Mouse (Mus musculus) neural tube, embryonic 10.5 days (tissue): ENCODE data around the gene 4930562C15Rik.
A peak's percentile ranks its signal among the peaks of the same experiment; 100 is the strongest.

ENCODE experiments used
- DNase-seq: peaks from one replicate; pipeline ENCODE4 v3.0.0-alpha.2; 2017; ENCODE audit warnings: low spot score; ENCODE audit errors: extremely low spot score

The 4930562C15Rik gene

DNA sequence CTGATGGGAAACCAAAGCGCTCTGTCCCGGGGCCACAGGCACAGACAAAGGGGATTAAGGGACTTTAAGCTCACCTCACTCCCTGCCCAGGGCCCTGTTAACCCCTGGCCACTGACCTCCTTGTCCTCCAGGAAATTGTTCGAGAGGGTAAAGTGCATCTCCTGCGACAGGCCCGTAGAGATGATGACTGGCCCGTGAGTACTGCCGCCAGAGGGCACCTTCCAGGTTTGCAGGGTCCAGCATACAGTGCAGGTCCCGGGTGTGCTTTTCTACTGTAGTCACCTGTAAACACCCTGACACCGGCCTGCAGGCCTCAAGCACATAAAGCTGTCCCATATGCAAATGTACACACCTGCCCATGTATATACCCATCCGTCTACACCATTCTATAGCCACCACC lies 26.2 kb downstream of the 4930562C15Rik start:
- no peak for DNase-seq

DNA sequence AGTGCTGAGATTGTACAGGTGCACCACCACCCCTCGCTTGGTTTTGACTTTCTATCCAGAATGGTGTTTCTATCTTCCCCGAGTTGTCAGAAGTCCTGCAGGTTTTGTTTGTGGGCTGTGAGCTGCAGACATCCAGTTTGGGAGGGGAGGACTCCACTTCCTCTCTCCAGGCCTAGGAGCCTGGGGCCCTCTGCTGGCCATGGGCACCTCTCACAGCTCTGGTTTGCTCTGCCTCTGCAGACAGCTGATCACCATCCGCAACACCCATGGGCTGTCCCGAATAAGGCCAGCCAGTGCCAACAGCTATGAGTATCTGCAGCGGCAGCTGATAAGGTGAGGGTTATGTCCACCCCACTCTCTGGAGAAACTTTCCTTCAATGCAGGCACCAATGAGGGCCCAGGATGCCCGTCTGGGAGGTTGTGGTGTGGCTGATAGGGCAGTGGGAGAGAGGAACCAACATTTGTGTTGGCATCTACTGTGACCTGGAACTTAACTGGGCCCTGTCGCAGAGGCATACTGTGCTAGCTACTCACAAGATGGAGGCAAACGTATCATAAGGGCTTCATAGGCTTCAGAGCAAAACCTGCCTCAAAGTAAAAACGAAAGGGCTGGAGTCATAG lies 27.8 kb downstream of the 4930562C15Rik start:
- peak; percentile 38 for DNase-seq

DNA sequence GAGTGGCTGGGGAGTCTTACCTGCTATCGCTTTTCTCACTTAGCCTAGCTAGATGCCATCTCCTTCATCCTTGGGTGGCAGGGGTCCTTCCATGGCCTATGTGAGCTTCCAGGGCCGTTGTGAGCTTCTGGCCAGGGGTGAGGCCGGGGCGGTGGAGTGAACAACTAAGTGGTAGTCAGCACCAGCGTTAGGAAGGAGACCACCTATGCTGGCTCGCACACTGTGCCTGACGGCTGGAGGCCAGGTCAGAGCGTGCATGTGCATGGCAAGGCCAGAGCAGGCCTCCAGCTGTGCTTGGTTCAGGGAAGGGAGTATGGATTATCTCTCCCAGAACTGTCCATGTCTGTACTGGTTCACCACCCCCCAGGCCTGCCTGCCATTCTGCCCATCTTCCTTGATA lies 28.5 kb downstream of the 4930562C15Rik start:
- no peak for DNase-seq

DNA sequence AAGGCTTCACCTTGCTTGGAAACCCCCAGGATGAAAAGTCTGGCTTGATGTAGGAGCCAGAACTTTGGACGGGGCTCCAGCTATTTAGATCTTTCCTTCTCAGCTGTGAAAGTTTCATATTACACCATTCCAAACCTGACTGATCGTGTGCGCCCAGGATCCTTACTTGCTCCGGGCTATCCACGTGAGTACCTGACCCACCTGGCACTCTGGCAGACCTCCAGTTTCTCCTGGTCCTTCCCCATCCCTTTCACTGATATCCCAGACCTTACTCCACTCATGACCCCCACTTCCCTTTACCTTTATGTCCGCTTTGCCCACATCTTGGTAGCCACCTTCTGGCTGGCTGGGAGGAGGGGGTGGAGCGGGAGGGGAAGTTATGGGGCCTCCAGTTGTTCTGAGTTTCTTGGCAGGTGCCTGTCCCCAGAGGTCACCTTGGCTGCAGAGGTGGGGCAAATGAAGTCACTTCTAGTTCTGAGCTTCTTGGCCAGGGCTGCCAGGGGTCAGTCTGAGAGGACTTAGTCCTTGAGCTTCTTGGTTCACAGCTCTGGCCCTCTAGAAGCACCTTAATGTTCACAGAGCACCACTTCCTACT lies 31.0 kb downstream of the 4930562C15Rik start:
- no peak for DNase-seq

DNA sequence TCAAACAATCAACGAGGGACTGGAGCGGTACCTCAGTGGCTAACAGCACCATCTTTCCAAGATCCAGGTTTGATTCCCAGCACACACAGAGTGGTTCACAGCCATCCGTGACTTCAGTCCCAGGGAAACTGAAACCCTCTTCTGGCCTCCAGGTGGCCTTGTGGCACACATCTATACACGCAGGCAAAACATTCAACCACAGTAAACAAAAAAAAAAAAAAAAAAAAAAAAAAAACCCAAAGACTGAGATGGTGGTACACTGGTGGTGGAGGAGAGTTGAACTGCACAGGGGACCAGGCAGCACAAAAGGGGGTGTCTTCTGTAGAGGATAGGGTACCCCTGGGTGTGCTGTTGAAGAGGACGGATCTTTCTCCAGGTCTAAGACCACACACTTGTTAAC lies 35.3 kb downstream of the 4930562C15Rik start:
- no peak for DNase-seq

DNA sequence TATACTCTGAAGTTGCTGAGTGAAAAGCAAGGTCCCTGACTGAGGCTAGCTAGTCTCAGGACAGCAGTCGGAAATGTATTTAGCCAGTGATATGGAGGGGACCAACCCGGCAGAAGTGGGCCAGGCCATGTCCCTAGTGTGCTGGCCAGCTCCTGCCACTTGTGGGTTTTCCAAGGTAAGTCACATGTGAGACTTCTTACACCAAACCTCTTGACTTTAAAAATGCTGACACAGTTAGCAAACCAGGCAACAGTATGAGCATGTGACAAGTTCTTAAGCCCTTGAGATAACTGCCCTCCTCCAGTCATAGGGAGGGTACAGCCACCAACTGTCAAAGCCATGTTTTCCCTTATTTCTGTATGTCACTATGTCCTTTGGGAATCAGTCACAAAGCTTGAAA lies 36.7 kb downstream of the 4930562C15Rik start:
- DNase-seq: no peak

DNA sequence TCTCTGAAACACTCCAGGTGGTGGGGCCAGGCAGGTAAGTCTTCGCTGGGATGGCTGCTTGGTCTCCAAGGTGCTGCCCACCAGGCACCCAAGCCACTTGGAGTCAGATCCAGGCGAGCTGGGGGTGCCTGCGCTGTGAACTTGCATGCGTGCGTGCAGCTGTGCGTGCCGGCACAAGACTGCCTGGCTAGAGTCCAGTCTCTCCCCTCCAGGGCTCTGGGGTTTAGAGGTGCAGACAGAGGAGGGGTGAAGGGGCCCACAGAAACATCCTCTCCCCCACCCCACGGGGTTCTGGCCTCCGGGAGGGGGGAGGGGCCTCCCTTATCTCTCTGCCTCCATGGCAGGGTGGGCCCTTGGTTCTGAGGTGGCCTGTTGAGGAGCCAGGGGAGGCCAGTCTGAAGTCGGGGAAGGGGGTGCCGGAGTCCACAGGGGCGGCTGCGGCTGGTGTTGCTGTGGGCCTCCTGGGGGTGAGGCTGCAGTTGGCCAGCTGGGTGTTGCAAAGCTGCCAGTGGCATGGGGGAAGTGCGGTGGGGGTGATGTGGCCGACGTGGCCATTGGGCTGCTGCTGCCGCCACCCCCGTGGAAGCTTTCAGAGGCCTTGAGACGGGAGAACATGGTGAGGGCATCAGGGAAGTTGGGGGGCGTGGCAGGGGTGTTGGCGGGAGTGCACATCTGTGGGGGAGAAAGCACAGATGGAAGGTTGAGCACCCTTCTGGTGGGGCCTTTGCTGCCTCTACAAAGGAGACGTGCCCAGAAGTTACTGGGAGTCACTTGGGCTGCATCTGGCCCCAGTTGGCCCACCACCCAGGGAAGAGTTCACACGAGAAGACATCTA lies 40.2 kb downstream of the 4930562C15Rik start:
- no peak for DNase-seq

DNA sequence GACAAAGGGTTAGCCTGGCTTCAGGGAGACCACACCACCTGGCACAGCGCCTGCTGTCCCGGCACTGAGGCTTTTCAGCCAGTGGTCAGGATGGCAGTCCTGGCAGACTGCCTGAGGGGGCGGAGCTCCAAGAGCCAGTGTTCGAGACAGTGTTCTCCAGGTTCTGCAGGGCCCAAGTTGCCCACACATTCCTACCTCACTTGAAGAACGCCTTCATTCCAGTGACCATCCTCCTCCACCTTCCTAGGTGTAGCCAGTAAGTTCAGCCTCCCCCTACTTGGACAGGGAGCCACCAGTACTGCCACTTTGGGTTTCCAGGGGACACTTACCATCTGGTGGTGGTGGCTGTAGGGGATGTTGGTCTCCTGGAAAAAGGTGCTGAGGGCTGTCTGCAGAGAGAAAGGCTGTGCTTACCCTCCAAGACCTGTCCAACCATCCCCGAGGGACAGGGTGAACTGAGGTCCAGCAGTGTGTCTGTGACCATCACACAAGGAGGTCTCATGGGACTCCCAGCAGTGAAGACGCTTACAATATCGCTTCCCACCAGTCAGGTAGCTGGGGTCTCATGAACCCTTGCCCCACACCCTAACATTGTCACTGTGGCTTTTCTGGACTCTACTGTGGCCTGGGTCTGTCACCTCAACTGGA lies 40.9 kb downstream of the 4930562C15Rik start:
- no peak for DNase-seq

DNA sequence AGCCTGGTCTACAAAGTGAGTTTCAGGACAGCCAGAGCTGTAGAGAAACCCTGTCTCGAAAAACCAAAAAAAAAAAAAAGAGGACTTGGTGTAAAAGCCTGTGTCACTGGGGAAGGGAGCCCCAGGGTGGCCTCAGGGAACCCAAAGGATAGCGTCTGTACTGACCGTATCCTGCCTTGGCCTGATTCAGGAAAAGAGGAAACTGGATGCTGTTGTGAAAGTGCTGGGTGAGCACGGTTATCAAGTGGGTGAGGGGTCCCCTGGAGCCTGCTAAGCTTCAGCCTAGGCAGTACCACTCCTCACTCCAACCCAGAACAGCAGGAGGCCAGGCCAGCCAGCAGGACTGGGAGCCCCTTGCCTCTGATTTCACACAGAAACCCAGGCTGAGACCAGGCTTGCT lies 42.0 kb downstream of the 4930562C15Rik start:
- no peak for DNase-seq

DNA sequence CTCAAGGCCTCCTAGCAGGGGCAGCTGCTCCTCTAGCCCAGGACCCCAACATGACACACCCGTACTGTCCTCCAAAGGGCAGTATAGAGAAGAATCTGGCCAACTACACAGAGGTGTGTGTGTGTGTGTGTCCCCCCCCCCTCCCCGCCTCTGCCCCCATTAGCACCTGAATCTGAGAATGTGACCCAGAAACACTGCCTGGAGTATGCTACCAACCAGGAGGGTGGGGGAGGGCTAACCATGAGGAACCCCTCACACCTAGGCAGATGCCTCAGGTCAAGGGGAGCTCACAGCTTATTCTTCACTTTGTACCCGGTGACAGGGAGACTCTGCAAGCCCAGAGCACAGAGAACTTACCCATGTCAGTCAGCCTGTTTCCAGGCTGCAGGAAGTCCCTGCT lies 42.5 kb downstream of the 4930562C15Rik start:
- no peak for DNase-seq

DNA sequence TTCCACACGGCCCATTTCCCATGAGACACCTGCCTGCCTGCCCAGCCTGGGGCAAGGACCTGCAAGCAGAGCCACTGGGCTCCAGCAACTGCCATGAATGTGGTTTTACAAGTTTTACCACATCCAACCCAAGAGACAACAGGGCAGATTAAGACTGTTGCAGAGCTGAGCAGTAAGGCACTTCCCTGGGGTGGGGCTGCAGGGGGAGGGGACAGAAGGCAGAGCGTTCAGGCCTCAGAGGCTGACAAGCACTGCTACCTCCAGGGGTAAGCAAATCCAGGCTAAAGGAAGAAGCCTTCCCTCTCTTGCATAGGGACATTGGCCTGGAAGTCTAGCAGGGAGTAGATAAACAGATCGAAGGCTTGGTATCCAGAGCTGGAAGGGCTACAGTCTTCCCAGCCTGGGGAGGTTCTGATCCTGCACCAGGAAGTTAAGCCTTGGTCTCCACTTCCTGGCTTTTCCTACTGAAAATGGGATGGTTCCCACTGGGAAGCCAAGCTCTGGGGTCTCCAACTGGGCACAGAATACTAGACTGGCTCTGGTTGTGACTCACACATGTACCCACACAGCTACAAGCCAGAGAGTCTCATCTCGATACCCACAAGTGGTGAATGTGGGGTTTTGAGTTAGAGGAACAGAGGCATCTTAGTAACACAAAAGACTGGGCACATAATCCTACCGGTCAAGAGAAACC lies 43.1 kb downstream of the 4930562C15Rik start:
- peak; percentile 18 for DNase-seq

DNA sequence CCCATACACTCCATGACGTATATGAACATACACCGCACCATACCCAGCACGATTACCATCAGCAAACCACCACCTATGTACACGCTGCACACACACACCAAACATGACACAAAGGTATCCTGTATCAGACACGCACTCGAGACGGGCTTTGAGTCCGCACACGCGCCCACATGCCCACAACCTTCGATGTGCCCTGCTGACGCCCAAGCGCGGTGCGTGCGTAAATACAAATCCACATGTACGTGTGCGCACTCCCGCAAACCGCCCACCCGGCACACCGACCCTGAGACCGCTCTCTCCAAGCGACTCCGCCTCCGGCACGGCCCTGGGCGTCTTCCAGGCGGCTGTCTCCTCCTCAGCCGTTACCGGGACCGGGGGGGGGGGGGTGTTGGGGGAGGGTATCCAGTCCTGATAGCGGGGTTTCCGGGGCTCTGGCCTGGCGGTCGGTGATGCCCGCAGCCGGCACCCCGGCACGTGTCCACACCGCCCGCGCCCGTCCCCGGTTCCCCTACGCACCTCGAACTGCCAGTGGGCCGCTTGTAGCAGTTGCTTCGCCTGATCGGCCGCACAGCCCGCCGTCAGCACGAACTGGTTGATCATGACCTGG lies 44.0 kb downstream of the 4930562C15Rik start:
- DNase-seq: no peak

DNA sequence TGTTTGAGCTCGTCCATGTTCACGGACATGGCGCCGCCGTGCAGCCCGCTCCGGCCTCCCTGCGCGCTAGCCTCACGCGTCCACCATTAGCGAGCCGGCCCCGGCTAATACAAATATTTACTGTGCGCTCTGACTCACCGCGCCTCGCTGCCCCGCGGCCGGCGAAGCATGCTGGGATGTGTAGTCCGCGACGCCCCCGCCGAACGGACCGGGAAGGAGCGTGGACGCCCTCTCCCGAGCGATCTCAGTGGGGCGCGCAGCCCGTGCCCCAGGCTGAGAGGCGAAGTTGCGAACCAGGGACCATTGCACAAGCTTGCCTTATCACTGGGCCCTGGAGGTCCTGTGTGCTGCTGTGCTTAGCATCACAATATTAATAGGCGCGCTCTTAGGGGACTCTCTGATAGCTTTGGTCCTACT lies 44.5 kb downstream of the 4930562C15Rik start:
- DNase-seq: peak; percentile 90

DNA sequence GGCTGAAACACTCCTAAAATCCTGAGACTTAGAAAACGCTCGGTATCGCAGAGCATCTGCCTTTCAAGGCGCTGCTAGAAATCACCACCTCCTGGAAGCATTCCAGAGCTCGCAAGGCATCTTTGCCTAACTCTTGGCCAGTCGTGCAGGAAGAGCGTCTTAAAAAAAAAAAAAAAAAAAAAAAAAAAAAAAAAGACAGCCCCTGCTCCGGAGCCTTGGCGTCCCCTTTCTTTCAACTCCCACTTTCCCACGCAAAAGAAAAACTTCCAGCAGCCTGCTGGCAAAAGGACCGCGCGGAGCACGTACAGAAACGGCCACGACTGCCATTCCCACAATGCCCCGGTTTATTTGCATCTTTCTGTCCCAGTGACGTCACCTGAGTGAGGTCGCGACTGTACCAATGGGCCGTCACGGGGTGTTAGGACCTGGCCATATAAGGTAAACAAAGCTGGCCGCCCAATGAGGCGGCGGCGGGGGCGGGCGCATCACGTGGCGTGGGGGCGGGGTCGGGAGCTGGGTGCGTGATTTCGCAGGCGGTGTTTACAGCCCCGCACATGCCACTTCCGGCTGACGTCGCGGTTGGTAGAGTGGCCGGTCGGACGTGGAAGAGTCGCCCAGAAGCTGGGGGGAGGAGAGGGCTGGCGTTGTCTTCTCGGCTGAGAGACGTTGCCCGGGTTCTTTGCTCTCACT lies 45.1 kb downstream of the 4930562C15Rik start, which contains the start of gene Ubald1:
Ubald1 (minus strand) TSS at position 180 of the 690 bp plus-strand sequence.
- DNase-seq: peak; percentile 99

DNA sequence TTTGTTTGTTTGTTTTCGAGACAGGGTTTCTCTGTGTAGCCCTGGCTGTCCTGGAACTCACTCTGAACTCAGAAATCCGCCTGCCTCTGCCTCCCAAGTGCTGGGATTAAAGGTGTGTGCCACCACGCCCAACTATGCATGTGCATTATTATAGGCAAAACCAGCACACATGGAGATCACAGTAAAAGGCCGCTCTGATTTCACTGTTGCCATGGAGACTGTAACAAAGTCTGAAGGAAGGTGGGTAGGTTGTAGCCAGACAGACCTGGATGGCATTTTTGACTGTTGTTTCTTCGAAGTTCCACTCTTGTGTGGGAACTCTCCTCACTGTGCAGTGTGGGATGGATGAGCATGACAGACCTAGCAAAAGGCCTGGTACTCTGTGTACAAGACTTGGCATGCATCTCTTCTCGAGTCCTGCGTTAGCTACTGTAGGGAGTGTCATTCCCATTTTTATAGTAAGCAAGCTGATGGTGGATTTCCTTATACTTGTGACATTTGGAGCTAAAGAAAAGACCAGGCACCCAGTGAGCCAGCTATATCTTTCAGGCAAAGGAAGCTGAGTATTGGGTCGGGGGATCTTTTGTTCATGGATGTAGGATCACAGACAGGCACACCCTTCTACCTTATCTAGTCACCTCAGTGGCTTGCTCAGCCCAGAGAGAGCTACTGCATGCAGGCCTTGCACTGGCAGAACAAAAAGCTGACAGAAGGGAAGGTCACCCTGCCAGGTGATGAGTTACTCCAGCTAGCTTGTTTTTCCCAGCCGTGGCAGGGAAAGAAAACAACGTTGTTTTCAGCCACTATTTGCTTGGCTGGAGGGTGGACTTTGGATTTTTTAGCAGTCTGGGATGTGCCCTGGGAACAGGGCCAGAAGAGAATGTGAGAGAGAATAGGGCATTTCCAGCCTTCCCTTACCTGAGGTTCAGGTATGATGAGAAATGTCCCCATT lies 46.5 kb downstream of the 4930562C15Rik start:
- DNase-seq: no peak

DNA sequence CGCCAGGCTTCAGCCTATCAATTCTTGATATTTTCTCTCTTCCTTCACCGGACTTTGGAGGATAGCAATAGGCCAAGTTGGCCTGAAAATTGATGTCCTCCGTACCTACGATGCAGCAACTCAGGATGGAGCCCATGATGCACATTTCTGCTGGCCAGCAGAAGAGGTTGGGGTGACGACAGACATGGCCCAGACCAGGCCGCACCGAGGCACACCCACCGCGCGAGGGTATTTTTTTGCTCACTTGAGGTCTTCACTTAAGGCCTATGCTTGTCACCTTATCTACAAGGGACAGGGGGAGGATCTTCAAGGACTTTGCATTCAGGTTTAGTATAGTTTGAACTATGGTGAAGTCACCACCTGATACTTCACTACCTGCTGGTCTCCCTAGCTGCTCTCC lies 49.7 kb downstream of the 4930562C15Rik start:
- no peak for DNase-seq

DNA sequence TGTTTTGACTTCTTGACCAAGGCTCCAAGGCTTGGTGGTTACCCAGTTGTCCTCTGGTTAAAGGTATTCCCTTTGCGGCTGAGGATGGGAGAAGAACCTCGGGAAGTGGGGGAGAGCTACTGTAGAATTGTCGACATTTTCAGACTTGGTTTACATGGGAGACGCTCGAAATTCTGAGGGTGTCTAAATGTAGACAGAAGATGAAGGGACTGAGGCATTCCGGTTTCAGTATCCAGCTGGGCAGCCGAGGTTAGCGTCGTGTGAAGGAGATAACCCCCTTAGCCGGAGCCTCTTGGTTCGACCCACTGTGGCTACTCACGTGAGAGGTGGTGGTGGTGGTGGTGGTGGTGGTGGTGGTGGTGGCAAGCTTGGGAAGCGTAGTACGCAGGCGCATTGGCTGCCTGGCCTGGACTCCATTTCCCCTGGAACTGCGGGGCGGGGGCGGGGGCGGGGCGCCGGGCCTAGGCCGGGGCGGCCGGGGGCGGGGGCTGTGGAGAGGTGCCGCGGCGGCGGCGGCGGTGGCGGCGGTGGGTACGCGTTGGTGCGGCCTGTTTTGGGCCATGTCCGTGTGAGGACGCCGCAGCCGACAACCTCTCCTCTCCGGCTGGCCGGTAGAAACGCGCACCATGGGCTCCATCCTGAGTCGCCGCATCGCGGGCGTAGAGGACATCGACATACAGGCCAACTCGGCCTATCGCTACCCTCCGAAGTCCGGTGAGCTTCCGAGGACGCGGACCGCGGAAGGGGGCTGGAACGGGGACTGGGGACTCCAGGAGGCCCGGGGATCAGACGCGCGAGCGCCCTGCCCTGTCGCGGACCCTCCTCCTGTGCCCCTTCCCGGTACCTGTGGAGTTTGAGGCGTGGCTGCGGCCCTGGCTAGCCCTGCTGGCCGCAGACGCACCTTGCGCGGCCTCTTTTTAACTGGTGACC lies 50.8 kb downstream of the 4930562C15Rik start, which contains the start of gene Mgrn1:
Mgrn1 (plus strand) TSS at position 490 of the 930 bp plus-strand sequence.
- peak; percentile 91 for DNase-seq

DNA sequence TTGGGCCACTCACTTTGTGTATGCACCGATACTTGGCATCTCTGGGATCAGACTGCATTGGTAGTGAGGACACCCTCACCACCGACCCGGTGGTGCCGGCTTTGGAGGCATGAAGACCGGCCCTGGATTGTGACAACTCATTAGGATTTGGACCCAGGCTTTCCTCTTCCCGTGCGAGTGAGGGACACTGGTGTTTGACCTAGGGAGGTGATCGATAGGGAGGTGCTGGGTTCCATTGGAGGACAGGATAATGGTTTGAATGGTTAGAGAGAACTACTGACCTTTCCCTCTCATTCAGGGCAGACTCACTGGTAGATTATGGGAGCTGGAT lies 51.4 kb downstream of the 4930562C15Rik start:
- no peak for DNase-seq
